Mouse (Mus musculus) CH12.LX (cell line): ENCODE data around the gene Rbm47. TPM values are rescaled to one million over a fixed set of nuclear protein-coding genes. Genes with fewer than 3 reads are reported as not detected.
A peak's percentile ranks its signal among the peaks of the same experiment; 100 is the strongest.

Experiments
- DNase-seq: peaks from one replicate; pipeline ENCODE4 v3.0.0-alpha.2; 2013; ENCODE audit errors: extremely low read depth
- H3K27ac ChIP-seq: 2 replicates; pipeline ENCODE4 v1.5.1; 2012; ENCODE audit warnings: low read depth, mild to moderate bottlenecking, control low read depth, moderate library complexity; ENCODE audit not compliant: insufficient read depth
- H3K27me3 ChIP-seq: replicated peaks from 2 replicates; pipeline ENCODE3; 2012; ENCODE audit warnings: inconsistent platforms
- H3K36me3 ChIP-seq, 2 experiments: replicated peaks in 1 of 2; 2 replicates each; pipeline versions ENCODE3 to v1.6.1; 2012; ENCODE audit warnings: inconsistent platforms in 1 of 2, low read length in 1 of 2, mild to moderate bottlenecking in 1 of 2, mixed read lengths in 1 of 2, moderate library complexity in 1 of 2; ENCODE audit not compliant: control insufficient read depth in 1 of 2, insufficient read depth in 1 of 2
- H3K4me1 ChIP-seq, 2 experiments: 2 replicates each; pipeline ENCODE4 v1.6.1; 2012; ENCODE audit warnings: inconsistent platforms in 1 of 2, moderate library complexity in 1 of 2; ENCODE audit not compliant: insufficient read depth in 2 of 2, control insufficient read depth in 1 of 2
- H3K4me2 ChIP-seq: 2 replicates; pipeline ENCODE4 v1.6.1; 2012; ENCODE audit warnings: low read depth, mild to moderate bottlenecking, control low read depth; ENCODE audit not compliant: poor library complexity, insufficient read depth, severe bottlenecking
- H3K4me3 ChIP-seq, 3 experiments: fragments of 150-350 bp in 1 of 3; sonication (generic) in 1 of 3; replicated peaks in 1 of 3; 2 replicates each; pipeline versions ENCODE3 to v1.5.1; 2011 to 2012; ENCODE audit warnings: low read depth in 2 of 3, low read length in 2 of 3, mild to moderate bottlenecking in 2 of 3, moderate library complexity in 2 of 3, control low read depth in 1 of 3, improper control_type of control experiment in 1 of 3, inconsistent platforms in 1 of 3, mixed read lengths in 1 of 3; ENCODE audit not compliant: poor library complexity in 1 of 3
- H3K79me2 ChIP-seq: replicated peaks from 2 replicates; pipeline ENCODE4 v1.6.1; 2012; ENCODE audit warnings: mild to moderate bottlenecking, moderate library complexity; ENCODE audit not compliant: control insufficient read depth, poor library complexity, insufficient read depth, severe bottlenecking; ENCODE audit errors: extremely low read depth
- H3K9ac ChIP-seq: 2 replicates; pipeline ENCODE4 v1.6.1; 2012; ENCODE audit warnings: low read depth, mild to moderate bottlenecking, control low read depth, moderate library complexity; ENCODE audit not compliant: insufficient read depth
- H3K9me3 ChIP-seq: replicated peaks from 2 replicates; pipeline ENCODE3; 2012; ENCODE audit warnings: low read length, inconsistent platforms, mixed read lengths
- BHLHE40 ChIP-seq: IDR thresholded peaks from 2 replicates; pipeline ENCODE4 v1.6.1; 2011; ENCODE audit warnings: mild to moderate bottlenecking, low read depth, low read length, improper control_type of control experiment
- CHD1 ChIP-seq: IDR thresholded peaks from 2 replicates; pipeline ENCODE4 v1.6.1; 2012; ENCODE audit warnings: low read depth, low read length, improper control_type of control experiment, inconsistent platforms
- EP300 ChIP-seq: IDR thresholded peaks from 2 replicates; pipeline ENCODE4 v1.6.1; 2011; ENCODE audit warnings: low read length, improper control_type of control experiment
- ETS1 ChIP-seq: conservative IDR thresholded peaks from 2 replicates; pipeline ENCODE4 v1.6.1; 2012; ENCODE audit warnings: low read depth, mild to moderate bottlenecking, inconsistent platforms, low read length, improper control_type of control experiment, moderate library complexity
- HCFC1 ChIP-seq: IDR thresholded peaks from 2 replicates; pipeline ENCODE4 v1.6.1; 2012; ENCODE audit warnings: low read depth, mild to moderate bottlenecking, inconsistent platforms, low read length, improper control_type of control experiment
- JUN ChIP-seq: IDR thresholded peaks from 2 replicates; pipeline ENCODE4 v1.6.1; 2011; ENCODE audit warnings: low read depth, mild to moderate bottlenecking, low read length, improper control_type of control experiment, moderate library complexity; ENCODE audit not compliant: insufficient read depth
- MAX ChIP-seq: IDR thresholded peaks from 2 replicates; pipeline ENCODE4 v1.6.1; 2011; ENCODE audit warnings: low read length, improper control_type of control experiment
- MEF2A ChIP-seq: IDR thresholded peaks from 2 replicates; pipeline ENCODE4 v1.6.1; 2014; ENCODE audit warnings: low read depth, mild to moderate bottlenecking, inconsistent platforms, low read length, improper control_type of control experiment, borderline replicate concordance
- MXI1 ChIP-seq: IDR thresholded peaks from 2 replicates; pipeline ENCODE4 v1.6.1; 2011; ENCODE audit warnings: mild to moderate bottlenecking, low read depth, low read length, improper control_type of control experiment
- MYC ChIP-seq: IDR thresholded peaks from 2 replicates; pipeline ENCODE4 v1.6.1; 2011; ENCODE audit warnings: low read depth, mild to moderate bottlenecking, improper control_type of control experiment, low read length
- NELFE ChIP-seq: IDR thresholded peaks from 2 replicates; pipeline ENCODE4 v1.6.1; 2011; ENCODE audit warnings: low read depth, low read length, improper control_type of control experiment
- PAX5 ChIP-seq: IDR thresholded peaks from 2 replicates; pipeline ENCODE4 v1.6.1; 2012; ENCODE audit warnings: low read length, inconsistent platforms, mixed read lengths
- POLR2A ChIP-seq: IDR thresholded peaks from 2 replicates; pipeline ENCODE4 v1.6.1; 2011; ENCODE audit warnings: low read depth, mild to moderate bottlenecking, improper control_type of control experiment, low read length
- RAD21 ChIP-seq: IDR thresholded peaks from 2 replicates; pipeline ENCODE4 v1.6.1; 2011; ENCODE audit warnings: low read depth, mild to moderate bottlenecking, low read length, improper control_type of control experiment, moderate library complexity
- RCOR1 ChIP-seq: conservative IDR thresholded peaks from 2 replicates; pipeline ENCODE4 v1.6.1; 2012; ENCODE audit warnings: low read depth, mild to moderate bottlenecking, inconsistent platforms, low read length, improper control_type of control experiment
- TBP ChIP-seq: conservative IDR thresholded peaks from 2 replicates; pipeline ENCODE4 v1.6.1; 2011; ENCODE audit warnings: low read depth, low read length, improper control_type of control experiment
- UBTF ChIP-seq: IDR thresholded peaks from 2 replicates; pipeline ENCODE4 v1.6.1; 2012; ENCODE audit warnings: low read depth, mild to moderate bottlenecking, inconsistent platforms, low read length, improper control_type of control experiment, moderate library complexity
- USF1 ChIP-seq: IDR thresholded peaks from 2 replicates; pipeline ENCODE4 v1.6.1; 2014; ENCODE audit warnings: low read depth, mild to moderate bottlenecking, inconsistent platforms, low read length, improper control_type of control experiment
- USF2 ChIP-seq: conservative IDR thresholded peaks from 2 replicates; pipeline ENCODE4 v1.6.1; 2011; ENCODE audit warnings: low read depth, low read length, improper control_type of control experiment
- dilution Hi-C: fragments of 300-500 bp; cut with MboI; formaldehyde crosslinking; loops from 2 replicates; pipeline ENCODE4 v1.14.3; 2020; ENCODE audit warnings: low sequenced_read_pairs; ENCODE audit not compliant: extremely low pct_unique_long_range_greater_than_20kb, extremely low pct_ligation_motif_present
- in situ Hi-C: fragments of 300-500 bp; cut with MboI; formaldehyde crosslinking; loops from 3 replicates; pipeline ENCODE4 v1.14.3; 2019; ENCODE audit warnings: low sequenced_read_pairs, low pct_ligation_motif_present, low pct_unique_long_range_greater_than_20kb, mixed read lengths
- polyA plus RNA-seq: library from polyadenylated mRNA; unstranded; fragments of >175 nt; gene quantifications from 2 replicates; pipeline ENCODE4 v1.2.1, GENCODE M21; 2012; ENCODE audit warnings: low read depth; ENCODE audit not compliant: insufficient read length
- total RNA-seq, 2 experiments: library from RNA; depleted of rRNA; stranded (reverse); fragments of 300-350 nt in 1 of 2; fragments of >200 nt in 1 of 2; gene quantifications; 2 replicates each; pipeline ENCODE4 v1.2.3; 2012 to 2014

Gene Rbm47
- total and polyA plus RNA-seq, 3 experiments: 0.08 to 9.2 (median 1.1) TPM

DNA sequence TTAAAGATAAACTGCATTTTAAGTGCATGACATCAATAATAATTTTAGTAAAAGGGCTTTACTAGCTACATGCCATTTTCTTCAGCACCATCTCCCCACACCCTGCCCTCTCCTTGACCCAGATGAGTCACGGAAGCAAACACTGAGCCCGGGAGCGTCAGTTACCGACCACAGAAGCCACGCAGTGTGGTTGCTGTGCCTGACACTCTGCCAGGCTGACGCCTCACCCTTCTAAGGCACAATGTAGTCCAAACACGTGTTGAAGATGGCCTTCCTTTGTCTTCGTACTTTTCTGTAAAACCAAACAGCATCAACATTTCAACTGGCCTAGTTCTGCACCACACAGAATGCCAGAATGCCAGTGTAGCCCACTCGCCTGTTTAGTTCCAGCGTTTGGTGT is 27.1 kb upstream of the Rbm47 start:
- H3K79me2 ChIP-seq: no peaks in the 10 kb centered on the region
- no peak overlapping the region for H3K27ac ChIP-seq
- H3K36me3 ChIP-seq: no peaks in the 10 kb centered on the region
- TF ChIP-seq MYC (0 out of 2 replicates have a peak, but pooled peaks have one; percentile 40), POLR2A (no peak), USF2 (no peak), JUN (no peak), HCFC1 (no peak), MAX (peak; percentile 50; the same call in 1 of the 2 replicates), RCOR1 (no peak), BHLHE40 (peak; percentile 29; the same call in 1 of the 2 replicates), MXI1 (no peak)
- no peak overlapping the region for H3K4me2 ChIP-seq
- dilution Hi-C loops: no loop called here
- peaks cover 2 to 5% of the 10 kb centered on the region in 2 experiments; a peak in 3 of 4 replicates for H3K4me1 ChIP-seq
- no peak overlapping the region for H3K4me3 ChIP-seq
- H3K9ac ChIP-seq: no peak overlapping the region
- peak; percentile 34 for DNase-seq
- H3K9me3 ChIP-seq: no peaks in the 10 kb centered on the region
- in situ Hi-C loops: no loop called here
- H3K27me3 ChIP-seq: no peaks in the 10 kb centered on the region

GRCm38 (mm10) chr5:66195323-66195722 is 22.4 kb upstream of the Rbm47 start:
- H3K4me1 ChIP-seq: peaks cover 5 to 12% of the 10 kb centered on the region in 2 experiments; a peak in 3 of 4 replicates
- no peak for DNase-seq
- no peaks in the 10 kb centered on the region for H3K9me3 ChIP-seq
- H3K4me2 ChIP-seq: no peak overlapping the region
- no peak overlapping the region for H3K27ac ChIP-seq
- H3K27me3 ChIP-seq: no peaks in the 10 kb centered on the region
- no peak overlapping the region for H3K9ac ChIP-seq
- no peaks in the 10 kb centered on the region for H3K36me3 ChIP-seq
- TF ChIP-seq MEF2A (no peak), USF1 (no peak), UBTF (no peak), EP300 (no peak), RAD21 (no peak), TBP (no peak), ETS1 (no peak), HCFC1 (no peak), CHD1 (no peak), NELFE (no peak), JUN (no peak), PAX5 (no peak), MYC (no peak)
- H3K4me3 ChIP-seq: no peak overlapping the region
- H3K79me2 ChIP-seq: no peaks in the 10 kb centered on the region
- dilution Hi-C loops (no loop called here), in situ Hi-C loops (no loop called here)
